Mouse (Mus musculus): ENCODE data around the gene Maml3. TPM values are rescaled to one million over a fixed set of nuclear protein-coding genes. Genes with fewer than 3 reads are reported as not detected.

Maml3 gene
- polyA plus RNA-seq, 1 experiment = not detected

- WGBS = 92% methylated on average over 6 of the region's 6 CpGs
- TF ChIP-seq POLR2A (IDR thresholded peaks at IDR 0.05; ENCODE audit: insufficient read depth, low read depth, low read length) (no peak), CTCF (IDR thresholded peaks at IDR 0.05; ENCODE audit: insufficient read depth, low read depth, low read length) (no peak)
- Histone ChIP-seq H3K27ac (ENCODE audit: insufficient read depth, low read depth, low read length) (no peak overlapping the region), H3K4me1 (ENCODE audit: control insufficient read depth, insufficient read depth, low read length) (peaks cover 16% of the 10 kb centered on the region), H3K4me3 (ENCODE audit: insufficient read depth, low read depth, low read length) (no peak overlapping the region)
These were observed 30.9 kb downstream of the Maml3 start for GRCm38 (mm10) chr3:52073959-52074358.

- Histone ChIP-seq H3K4me3 (ENCODE audit: insufficient read depth, low read depth, low read length) (no peak overlapping the region), H3K27ac (ENCODE audit: insufficient read depth, low read depth, low read length) (no peak overlapping the region), H3K4me1 (ENCODE audit: control insufficient read depth, insufficient read depth, low read length) (peaks cover 19% of the 10 kb centered on the region)
- no peak for TF ChIP-seq CTCF (IDR thresholded peaks at IDR 0.05; ENCODE audit: insufficient read depth, low read depth, low read length)
- TF ChIP-seq POLR2A (IDR thresholded peaks at IDR 0.05; ENCODE audit: insufficient read depth, low read depth, low read length) = no peak
- 90% methylated on average over 5 of the region's 5 CpGs for WGBS
These were observed 32.9 kb downstream of the Maml3 start for GRCm38 (mm10) chr3:52071996-52072395.

- no peak for TF ChIP-seq POLR2A (IDR thresholded peaks at IDR 0.05; ENCODE audit: insufficient read depth, low read depth, low read length)
- TF ChIP-seq CTCF (IDR thresholded peaks at IDR 0.05; ENCODE audit: insufficient read depth, low read depth, low read length) = no peak
- Histone ChIP-seq H3K4me1 (ENCODE audit: control insufficient read depth, insufficient read depth, low read length) (peaks cover 16% of the 10 kb centered on the region), H3K4me3 (ENCODE audit: insufficient read depth, low read depth, low read length) (peak overlapping the region; percentile 45; the same call in 1 of the 2 replicates), H3K27ac (ENCODE audit: insufficient read depth, low read depth, low read length) (peak overlapping the region; percentile 43)
- 19% methylated on average over 4 of the region's 4 CpGs for WGBS
These were observed 34.8 kb downstream of the Maml3 start for GRCm38 (mm10) chr3:52070163-52070478.

GRCm38 (mm10) chr3:52069304-52070162, 35.3 kb downstream of the Maml3 start:
- peaks cover 16% of the 10 kb centered on the region for H3K4me1 ChIP-seq (ENCODE audit: control insufficient read depth, insufficient read depth, low read length)
- H3K4me3 ChIP-seq (ENCODE audit: insufficient read depth, low read depth, low read length) = peak overlapping the region; percentile 45
- TF ChIP-seq POLR2A (IDR thresholded peaks at IDR 0.05; ENCODE audit: insufficient read depth, low read depth, low read length) (no peak), CTCF (IDR thresholded peaks at IDR 0.05; ENCODE audit: insufficient read depth, low read depth, low read length) (no peak)
- H3K27ac ChIP-seq (ENCODE audit: insufficient read depth, low read depth, low read length) = peak overlapping the region; percentile 80
- WGBS = 9% methylated on average over 25 of the region's 25 CpGs

GRCm38 (mm10) chr3:52068885-52069284, 36.0 kb downstream of the Maml3 start:
- Histone ChIP-seq H3K27ac (ENCODE audit: insufficient read depth, low read depth, low read length) (no peak overlapping the region), H3K4me3 (ENCODE audit: insufficient read depth, low read depth, low read length) (no peak overlapping the region), H3K4me1 (ENCODE audit: control insufficient read depth, insufficient read depth, low read length) (peaks cover 16% of the 10 kb centered on the region)
- WGBS = 73% methylated on average over 3 of the region's 3 CpGs
- no peak for TF ChIP-seq CTCF (IDR thresholded peaks at IDR 0.05; ENCODE audit: insufficient read depth, low read depth, low read length)
- no peak for TF ChIP-seq POLR2A (IDR thresholded peaks at IDR 0.05; ENCODE audit: insufficient read depth, low read depth, low read length)

- TF ChIP-seq POLR2A (IDR thresholded peaks at IDR 0.05; ENCODE audit: insufficient read depth, low read depth, low read length) = no peak
- no peak for TF ChIP-seq CTCF (IDR thresholded peaks at IDR 0.05; ENCODE audit: insufficient read depth, low read depth, low read length)
These were observed 37.7 kb downstream of the Maml3 start for GRCm38 (mm10) chr3:52067181-52067580.

GRCm38 (mm10) chr3:52066142-52066541, 38.7 kb downstream of the Maml3 start:
- no peak for TF ChIP-seq POLR2A (IDR thresholded peaks at IDR 0.05; ENCODE audit: insufficient read depth, low read depth, low read length)
- TF ChIP-seq CTCF (IDR thresholded peaks at IDR 0.05; ENCODE audit: insufficient read depth, low read depth, low read length) = no peak
- no peak overlapping the region for H3K27ac ChIP-seq (ENCODE audit: insufficient read depth, low read depth, low read length)
- no peak overlapping the region for H3K4me3 ChIP-seq (ENCODE audit: insufficient read depth, low read depth, low read length)
- WGBS = 76% methylated on average over 3 of the region's 3 CpGs
- H3K4me1 ChIP-seq (ENCODE audit: control insufficient read depth, insufficient read depth, low read length) = peaks cover 12% of the 10 kb centered on the region

More at GRCm38 (mm10) chr3:52067181-52067580, 37.7 kb downstream of the Maml3 start:
- H3K4me1 ChIP-seq (ENCODE audit: control insufficient read depth, insufficient read depth, low read length) = peaks cover 15% of the 10 kb centered on the region
- 80% methylated on average over 6 of the region's 6 CpGs for WGBS
- no peak overlapping the region for H3K27ac ChIP-seq (ENCODE audit: insufficient read depth, low read depth, low read length)
- no peak overlapping the region for H3K4me3 ChIP-seq (ENCODE audit: insufficient read depth, low read depth, low read length)

GRCm38 (mm10) chr3:52063261-52063655, 41.6 kb downstream of the Maml3 start:
- Histone ChIP-seq H3K4me1 (ENCODE audit: control insufficient read depth, insufficient read depth, low read length) (peaks cover 6% of the 10 kb centered on the region), H3K4me3 (ENCODE audit: insufficient read depth, low read depth, low read length) (no peak overlapping the region), H3K27ac (ENCODE audit: insufficient read depth, low read depth, low read length) (no peak overlapping the region)
- TF ChIP-seq CTCF (IDR thresholded peaks at IDR 0.05; ENCODE audit: insufficient read depth, low read depth, low read length) (no peak), POLR2A (IDR thresholded peaks at IDR 0.05; ENCODE audit: insufficient read depth, low read depth, low read length) (no peak)
- WGBS = 89% methylated on average over 3 of the region's 3 CpGs

- TF ChIP-seq CTCF (IDR thresholded peaks at IDR 0.05; ENCODE audit: insufficient read depth, low read depth, low read length) (no peak), POLR2A (IDR thresholded peaks at IDR 0.05; ENCODE audit: insufficient read depth, low read depth, low read length) (no peak)
- Histone ChIP-seq H3K27ac (ENCODE audit: insufficient read depth, low read depth, low read length) (no peak overlapping the region), H3K4me1 (ENCODE audit: control insufficient read depth, insufficient read depth, low read length) (peaks cover 6% of the 10 kb centered on the region)
These were observed 42.3 kb downstream of the Maml3 start for GRCm38 (mm10) chr3:52062389-52063260.

More at GRCm38 (mm10) chr3:52062389-52063260, 42.3 kb downstream of the Maml3 start:
- H3K4me3 ChIP-seq (ENCODE audit: insufficient read depth, low read depth, low read length) = no peak overlapping the region
- 78% methylated on average over 11 of the region's 11 CpGs for WGBS

Measured in olfactory bulb, adult 2 months (tissue).